Mouse (Mus musculus) embryonic facial prominence, embryonic 15.5 days (tissue): ENCODE data around the gene 1810049J17Rik. TPM values are rescaled to one million over a fixed set of nuclear protein-coding genes. Genes with fewer than 3 reads are reported as not detected.
A peak's percentile ranks its signal among the peaks of the same experiment; 100 is the strongest.

ENCODE experiments used
- ATAC-seq: fragments of 200-750 bp; cut with Nextera tagmentation; 2 replicates; pipeline ENCODE4 v1.8.0; 2017; ENCODE audit warnings: low read depth, moderate TSS enrichment; ENCODE audit not compliant: insufficient number of reproducible peaks, low FRiP score, low TSS enrichment
- H3K27ac ChIP-seq: fragments of 300-500 bp; sonication (generic); replicated peaks from 2 replicates; pipeline ENCODE4 v1.5.1; 2015; ENCODE audit warnings: mild to moderate bottlenecking, inconsistent platforms
- H3K27me3 ChIP-seq: fragments of 300-500 bp; sonication (generic); 2 replicates; pipeline ENCODE4 v1.6.1; 2015; ENCODE audit warnings: inconsistent platforms
- H3K36me3 ChIP-seq: fragments of 300-500 bp; sonication (generic); 2 replicates; pipeline ENCODE4 v1.6.1; 2015; ENCODE audit warnings: mild to moderate bottlenecking, inconsistent platforms
- H3K4me1 ChIP-seq: fragments of 300-500 bp; sonication (generic); 2 replicates; pipeline ENCODE4 v1.6.1; 2015; ENCODE audit warnings: inconsistent platforms
- H3K4me2 ChIP-seq: fragments of 300-500 bp; sonication (generic); replicated peaks from 2 replicates; pipeline ENCODE4 v1.6.1; 2015; ENCODE audit warnings: mild to moderate bottlenecking, inconsistent platforms
- H3K4me3 ChIP-seq: fragments of 300-500 bp; sonication (generic); replicated peaks from 2 replicates; pipeline ENCODE4 v1.5.1; 2015; ENCODE audit warnings: mild to moderate bottlenecking, inconsistent platforms
- H3K9ac ChIP-seq: fragments of 300-500 bp; sonication (generic); 2 replicates; pipeline ENCODE4 v1.6.1; 2015; ENCODE audit warnings: inconsistent platforms
- H3K9me3 ChIP-seq: fragments of 300-500 bp; sonication (generic); replicated peaks from 2 replicates; pipeline ENCODE4 v1.6.1; 2016; ENCODE audit warnings: inconsistent platforms
- WGBS: fragments of 180-500 bp; shearing (Covaris S2); methylation state at CpG from one replicate; pipeline ENCODE4 v1.1.7; 2015; 5-methylcytosine and 5-hydroxymethylcytosine counted together
- polyA plus RNA-seq: library from polyadenylated mRNA; unstranded; fragments of >200 nt; fragmentation: Nextera tagmentation; extraction: Ambion mirVana; gene quantifications from 2 replicates; pipeline ENCODE4 v1.2.1, GENCODE M21; 2015

Gene 1810049J17Rik
- polyA plus RNA-seq, 1 experiment from 2014 or later = 2.6 TPM

GRCm38 (mm10) chr15:12346916-12347315 lies 25.2 kb upstream of the 1810049J17Rik start:
- Histone ChIP-seq H3K4me2 (no peak overlapping the region), H3K4me1 (no peaks in the 10 kb centered on the region), H3K9ac (no peak overlapping the region), H3K9me3 (no peaks in the 10 kb centered on the region), H3K27me3 (no peaks in the 10 kb centered on the region), H3K27ac (no peak overlapping the region), H3K4me3 (no peak overlapping the region), H3K36me3 (peaks cover 41% of the 10 kb centered on the region)
- no peak for ATAC-seq
- WGBS = 94% methylated on average over 3 of the region's 3 CpGs

GRCm38 (mm10) chr15:12341401-12341758 lies 19.7 kb upstream of the 1810049J17Rik start:
- no peak overlapping the region for H3K4me2 ChIP-seq
- ATAC-seq = no peak
- peaks cover 4% of the 10 kb centered on the region; the same call in 1 of the 2 replicates for H3K4me1 ChIP-seq
- 52% methylated on average over 4 of the region's 4 CpGs for WGBS
- H3K9me3 ChIP-seq = no peaks in the 10 kb centered on the region
- H3K36me3 ChIP-seq = peaks cover 17% of the 10 kb centered on the region
- no peak overlapping the region for H3K9ac ChIP-seq
- H3K27me3 ChIP-seq = no peaks in the 10 kb centered on the region
- no peak overlapping the region for H3K27ac ChIP-seq
- no peak overlapping the region for H3K4me3 ChIP-seq

- H3K36me3 ChIP-seq = peaks cover 17% of the 10 kb centered on the region
- H3K4me1 ChIP-seq = peaks cover 6% of the 10 kb centered on the region; the same call in 1 of the 2 replicates
- H3K4me2 ChIP-seq = no peak overlapping the region
- no peak for ATAC-seq
- H3K27me3 ChIP-seq = no peaks in the 10 kb centered on the region
- no peak overlapping the region for H3K27ac ChIP-seq
- H3K4me3 ChIP-seq = no peak overlapping the region
- H3K9ac ChIP-seq = no peak overlapping the region
- H3K9me3 ChIP-seq = no peaks in the 10 kb centered on the region
- 76% methylated on average over 5 of the region's 5 CpGs for WGBS
These were observed 19.1 kb upstream of the 1810049J17Rik start for GRCm38 (mm10) chr15:12340536-12341400.

- WGBS = 49% methylated on average over 3 of the region's 3 CpGs
- Histone ChIP-seq H3K4me1 (peaks cover 6% of the 10 kb centered on the region; the same call in 1 of the 2 replicates), H3K36me3 (peaks cover 4% of the 10 kb centered on the region; the same call in 1 of the 2 replicates), H3K9ac (no peak overlapping the region), H3K27ac (no peak overlapping the region), H3K27me3 (no peaks in the 10 kb centered on the region), H3K4me3 (no peak overlapping the region), H3K4me2 (no peak overlapping the region), H3K9me3 (no peaks in the 10 kb centered on the region)
- no peak for ATAC-seq
These were observed 16.1 kb upstream of the 1810049J17Rik start for GRCm38 (mm10) chr15:12337779-12338137.

GRCm38 (mm10) chr15:12337030-12337778 lies 15.5 kb upstream of the 1810049J17Rik start:
- Histone ChIP-seq H3K4me2 (no peak overlapping the region), H3K36me3 (peaks cover 3% of the 10 kb centered on the region; the same call in 1 of the 2 replicates), H3K9ac (no peak overlapping the region), H3K27me3 (no peaks in the 10 kb centered on the region), H3K4me1 (peaks cover 6% of the 10 kb centered on the region; the same call in 1 of the 2 replicates), H3K9me3 (no peaks in the 10 kb centered on the region), H3K4me3 (no peak overlapping the region), H3K27ac (no peak overlapping the region)
- ATAC-seq = no peak
- WGBS = 89% methylated on average over 4 of the region's 4 CpGs

GRCm38 (mm10) chr15:12334381-12334780 lies 12.7 kb upstream of the 1810049J17Rik start:
- ATAC-seq = no peak

GRCm38 (mm10) chr15:12331300-12331699 lies 9.6 kb upstream of the 1810049J17Rik start:
- H3K9ac ChIP-seq = no peak overlapping the region
- H3K27me3 ChIP-seq = no peaks in the 10 kb centered on the region
- H3K36me3 ChIP-seq = no peaks in the 10 kb centered on the region
- H3K27ac ChIP-seq = no peak overlapping the region
- H3K4me2 ChIP-seq = no peak overlapping the region
- WGBS = 58% methylated on average over 1 of the region's 1 CpGs
- no peaks in the 10 kb centered on the region for H3K9me3 ChIP-seq
- ATAC-seq = no peak
- peaks cover 14% of the 10 kb centered on the region for H3K4me1 ChIP-seq
- no peak overlapping the region for H3K4me3 ChIP-seq

More at GRCm38 (mm10) chr15:12334381-12334780, 12.7 kb upstream of the 1810049J17Rik start:
- H3K4me3 ChIP-seq = no peak overlapping the region
- H3K4me2 ChIP-seq = no peak overlapping the region
- H3K9me3 ChIP-seq = no peaks in the 10 kb centered on the region
- H3K36me3 ChIP-seq = no peaks in the 10 kb centered on the region
- H3K9ac ChIP-seq = no peak overlapping the region
- peaks cover 14% of the 10 kb centered on the region for H3K4me1 ChIP-seq
- no peaks in the 10 kb centered on the region for H3K27me3 ChIP-seq
- H3K27ac ChIP-seq = no peak overlapping the region
- 85% methylated on average over 4 of the region's 4 CpGs for WGBS

GRCm38 (mm10) chr15:12330892-12331291 lies 9.2 kb upstream of the 1810049J17Rik start:
- H3K4me2 ChIP-seq = no peak overlapping the region
- ATAC-seq = no peak
- H3K9me3 ChIP-seq = no peaks in the 10 kb centered on the region
- no peaks in the 10 kb centered on the region for H3K27me3 ChIP-seq
- H3K27ac ChIP-seq = no peak overlapping the region
- H3K36me3 ChIP-seq = no peaks in the 10 kb centered on the region
- no peak overlapping the region for H3K9ac ChIP-seq
- no peak overlapping the region for H3K4me3 ChIP-seq
- peaks cover 14% of the 10 kb centered on the region for H3K4me1 ChIP-seq

GRCm38 (mm10) chr15:12330389-12330788 lies 8.7 kb upstream of the 1810049J17Rik start:
- 87% methylated on average over 3 of the region's 3 CpGs for WGBS
- Histone ChIP-seq H3K36me3 (no peaks in the 10 kb centered on the region), H3K9ac (no peak overlapping the region), H3K9me3 (no peaks in the 10 kb centered on the region), H3K4me2 (no peak overlapping the region), H3K27ac (no peak overlapping the region), H3K4me1 (peaks cover 14% of the 10 kb centered on the region), H3K27me3 (no peaks in the 10 kb centered on the region), H3K4me3 (no peak overlapping the region)
- no peak for ATAC-seq

GRCm38 (mm10) chr15:12324326-12324725 lies 2.6 kb upstream of the 1810049J17Rik start:
- no peak for ATAC-seq
- Histone ChIP-seq H3K4me2 (peak overlapping the region; percentile 10; the same call in 1 of the 2 replicates), H3K27me3 (peaks cover 4% of the 10 kb centered on the region)

GRCm38 (mm10) chr15:12322676-12323402 lies 1.1 kb upstream of the 1810049J17Rik start:
- H3K9me3 ChIP-seq = no peaks in the 10 kb centered on the region
- no peak for ATAC-seq
- no peaks in the 10 kb centered on the region for H3K36me3 ChIP-seq
- H3K4me2 ChIP-seq = peak overlapping the region; percentile 77
- H3K4me1 ChIP-seq = peaks cover 15% of the 10 kb centered on the region
- peaks cover 4% of the 10 kb centered on the region for H3K27me3 ChIP-seq
- WGBS = 4% methylated on average over 9 of the region's 9 CpGs
- H3K4me3 ChIP-seq = peak overlapping the region; percentile 76
- peak overlapping the region; percentile 96 for H3K27ac ChIP-seq
- H3K9ac ChIP-seq = peak overlapping the region; percentile 98

More at GRCm38 (mm10) chr15:12324326-12324725, 2.6 kb upstream of the 1810049J17Rik start:
- Histone ChIP-seq H3K4me1 (peaks cover 15% of the 10 kb centered on the region), H3K27ac (no peak overlapping the region), H3K9ac (no peak overlapping the region), H3K36me3 (no peaks in the 10 kb centered on the region), H3K4me3 (no peak overlapping the region), H3K9me3 (no peaks in the 10 kb centered on the region)
- 88% methylated on average over 1 of the region's 1 CpGs for WGBS
